Mouse (Mus musculus) hindbrain, postnatal 0 days (tissue): ENCODE data around the gene Gm37240. TPM values are rescaled to one million over a fixed set of nuclear protein-coding genes. Genes with fewer than 3 reads are reported as not detected.

Source experiments
- ATAC-seq: fragments of 200-750 bp; cut with Nextera tagmentation; 2 replicates; pipeline ENCODE4 v1.8.0; 2017; ENCODE audit warnings: mild to moderate bottlenecking, moderate TSS enrichment, moderate library complexity
- DNase-seq: peaks from one replicate; pipeline ENCODE4 v3.0.0-alpha.2; 2015; ENCODE audit warnings: low spot score
- H3K27ac ChIP-seq: fragments of 300-500 bp; sonication (generic); 2 replicates; pipeline ENCODE4 v1.5.1; 2014; ENCODE audit warnings: mild to moderate bottlenecking
- H3K27me3 ChIP-seq: fragments of 300-500 bp; sonication (generic); 2 replicates; pipeline ENCODE4 v1.6.1; 2014; ENCODE audit warnings: low read length, mixed read lengths; ENCODE audit not compliant: insufficient read depth
- H3K36me3 ChIP-seq: fragments of 300-500 bp; sonication (generic); 2 replicates; pipeline ENCODE4 v1.6.1; 2014; ENCODE audit warnings: low read length, mixed read lengths; ENCODE audit not compliant: insufficient read depth
- H3K4me1 ChIP-seq: fragments of 300-500 bp; sonication (generic); 2 replicates; pipeline ENCODE4 v1.6.1; 2014; ENCODE audit warnings: antibody characterized with exemption, low read length, mixed read lengths; ENCODE audit not compliant: insufficient read depth
- H3K4me2 ChIP-seq: fragments of 300-500 bp; sonication (generic); 2 replicates; pipeline ENCODE4 v1.6.1; 2014; ENCODE audit warnings: low read depth, mild to moderate bottlenecking, low read length, moderate library complexity, mixed read lengths
- H3K4me3 ChIP-seq: fragments of 300-500 bp; sonication (generic); 2 replicates; pipeline ENCODE4 v1.5.1; 2014; ENCODE audit warnings: low read length
- H3K9ac ChIP-seq: fragments of 300-500 bp; sonication (generic); replicated peaks from 2 replicates; pipeline ENCODE4 v1.6.1; 2014; ENCODE audit warnings: mild to moderate bottlenecking, low read length, moderate library complexity, mixed read lengths
- H3K9me3 ChIP-seq: fragments of 300-500 bp; sonication (generic); 2 replicates; pipeline ENCODE4 v1.6.1; 2016; ENCODE audit warnings: low read length, mixed read lengths
- CTCF ChIP-seq: IDR thresholded peaks from 2 replicates; pipeline ENCODE4 v1.5.1; 2016; ENCODE audit warnings: antibody characterized with exemption, control low read depth, low read depth
- WGBS: fragments of 180-500 bp; shearing (Covaris S2); extraction: QIAGEN DNeasy Blood & Tissue Kit; methylation state at CpG from one replicate; pipeline ENCODE4 v1.1.7; 2014; 5-methylcytosine and 5-hydroxymethylcytosine counted together
- polyA plus RNA-seq: library from polyadenylated mRNA; unstranded; fragments of >200 nt; fragmentation: Nextera tagmentation; extraction: Ambion mirVana; gene quantifications from 2 replicates; pipeline ENCODE4 v1.2.1, GENCODE M21; 2015
- total RNA-seq: library from RNA; depleted of rRNA; stranded (reverse); fragments of >200 nt; gene quantifications from 2 replicates; pipeline ENCODE4 v1.2.3, GENCODE M21; 2014

Gene Gm37240
- total and polyA plus RNA-seq, 2 experiments from 2014 or later = 1.5 TPM; not detected in 1

DNA sequence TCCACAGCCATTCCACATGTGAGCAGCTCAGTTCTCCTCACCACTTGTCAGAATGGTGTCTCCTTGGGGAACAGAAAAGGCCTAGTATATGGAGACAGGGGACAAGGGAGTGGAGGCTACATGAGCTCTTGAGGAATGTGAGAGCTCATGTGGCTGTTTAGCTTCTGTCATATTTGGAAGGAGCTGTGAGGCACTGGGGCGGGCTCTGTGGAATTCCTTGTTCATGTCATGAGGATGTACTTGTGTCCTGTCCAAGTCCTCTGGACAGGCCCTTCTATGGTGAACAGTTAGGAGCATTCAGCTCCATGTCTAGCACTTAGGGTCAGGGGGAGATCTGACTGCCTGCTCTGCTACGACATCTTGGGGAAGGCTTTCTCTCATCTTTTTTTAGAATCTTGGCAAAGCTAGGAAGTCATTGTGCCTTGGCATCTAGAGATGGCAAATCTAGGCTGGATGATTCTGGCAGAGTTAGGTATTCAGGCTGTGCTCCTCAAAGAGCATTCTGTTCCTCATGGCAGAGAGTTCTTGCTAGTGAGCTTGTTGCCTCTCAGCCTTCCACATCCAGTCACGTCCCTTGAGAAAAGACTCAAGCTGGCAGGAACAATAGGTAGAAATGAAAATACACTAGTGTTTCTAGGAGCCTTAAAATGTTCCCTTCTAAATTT lies 297.1 kb downstream of the Gm37240 start:
- DNase-seq = no peak
- no peak for ATAC-seq
- WGBS = 82% methylated on average over 3 of the region's 3 CpGs
- no peak for TF ChIP-seq CTCF
- Histone ChIP-seq H3K4me3 (no peak overlapping the region), H3K4me2 (no peak overlapping the region), H3K27ac (no peak overlapping the region), H3K9me3 (no peaks in the 10 kb centered on the region), H3K9ac (no peak overlapping the region), H3K4me1 (no peaks in the 10 kb centered on the region), H3K27me3 (no peaks in the 10 kb centered on the region), H3K36me3 (no peaks in the 10 kb centered on the region)

DNA sequence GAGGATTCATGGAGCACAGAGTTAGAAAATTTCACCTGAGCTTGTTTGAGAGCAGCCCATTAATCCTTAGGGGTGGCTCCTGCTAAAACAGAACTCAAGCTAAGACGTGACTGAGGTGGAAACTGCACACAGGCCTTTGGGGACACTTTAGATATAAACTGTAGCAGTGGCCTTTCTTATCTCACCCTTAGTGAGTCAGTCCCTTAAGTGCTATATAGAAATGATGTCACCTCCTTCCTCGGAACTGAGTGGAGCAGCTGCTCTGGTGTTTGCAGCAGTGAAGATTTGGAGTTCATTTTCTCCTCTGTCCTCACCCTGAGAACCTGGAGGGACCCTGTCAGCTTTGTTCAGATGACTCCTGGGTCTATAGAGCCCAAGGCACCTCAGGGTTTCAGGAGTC lies 298.6 kb downstream of the Gm37240 start:
- Histone ChIP-seq H3K4me3 (no peak overlapping the region), H3K9ac (no peak overlapping the region), H3K36me3 (no peaks in the 10 kb centered on the region; the same call in 1 of the 2 replicates), H3K4me1 (no peaks in the 10 kb centered on the region), H3K9me3 (no peaks in the 10 kb centered on the region), H3K27ac (no peak overlapping the region), H3K27me3 (no peaks in the 10 kb centered on the region), H3K4me2 (no peak overlapping the region)
- no peak for ATAC-seq
- WGBS = 60% methylated on average over 2 of the region's 2 CpGs
- no peak for TF ChIP-seq CTCF
- no peak for DNase-seq

DNA sequence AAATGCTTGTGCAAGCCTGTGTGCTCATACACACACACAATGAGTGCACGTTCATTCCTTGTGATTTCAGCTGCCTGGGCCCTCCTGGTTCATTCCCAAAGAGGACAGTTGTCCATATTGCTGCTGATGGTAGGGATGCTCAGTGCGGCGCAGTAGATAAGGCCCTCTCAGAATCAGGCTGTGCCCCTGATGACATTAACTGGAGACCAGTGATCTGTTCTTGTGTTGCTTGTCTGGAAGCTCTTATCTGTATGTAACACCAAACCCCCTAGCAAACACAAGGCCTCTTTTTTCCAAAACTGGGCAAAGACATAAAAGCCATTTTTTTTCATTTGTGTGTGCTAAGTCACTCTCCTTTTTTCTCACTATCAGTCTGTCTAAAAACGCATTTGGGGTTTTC lies 302.4 kb downstream of the Gm37240 start:
- H3K27me3 ChIP-seq = no peaks in the 10 kb centered on the region
- no peak overlapping the region for H3K4me2 ChIP-seq
- WGBS = 92% methylated on average over 4 of the region's 4 CpGs
- no peak for TF ChIP-seq CTCF
- H3K4me3 ChIP-seq = no peak overlapping the region
- no peak overlapping the region for H3K27ac ChIP-seq
- no peak for ATAC-seq
- no peak overlapping the region for H3K9ac ChIP-seq
- H3K9me3 ChIP-seq = no peaks in the 10 kb centered on the region
- no peak for DNase-seq
- H3K36me3 ChIP-seq = no peaks in the 10 kb centered on the region; the same call in 1 of the 2 replicates
- H3K4me1 ChIP-seq = no peaks in the 10 kb centered on the region

DNA sequence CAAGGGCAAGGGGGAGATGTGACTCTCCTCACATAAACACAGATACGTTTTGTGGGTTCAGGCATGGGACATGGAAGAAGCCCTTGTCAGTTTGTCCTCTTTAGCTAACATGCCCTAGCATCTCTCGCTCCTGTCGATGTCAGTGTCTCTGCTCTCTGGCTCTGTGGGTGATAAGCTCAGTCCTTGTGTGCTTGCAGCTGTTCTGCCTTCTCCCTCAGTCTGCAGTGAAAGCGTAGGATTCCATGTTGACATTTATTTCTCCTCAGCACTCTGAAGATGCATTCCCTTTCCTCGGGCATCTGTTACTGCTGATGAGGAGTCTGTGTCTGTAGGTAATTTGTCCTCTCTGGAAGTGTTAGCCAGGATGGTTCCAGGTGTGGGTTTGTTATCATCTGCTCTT lies 304.1 kb downstream of the Gm37240 start:
- Histone ChIP-seq H3K9ac (no peak overlapping the region), H3K4me3 (no peak overlapping the region), H3K36me3 (no peaks in the 10 kb centered on the region; the same call in 1 of the 2 replicates), H3K4me2 (no peak overlapping the region), H3K4me1 (no peaks in the 10 kb centered on the region), H3K27me3 (no peaks in the 10 kb centered on the region), H3K9me3 (no peaks in the 10 kb centered on the region), H3K27ac (no peak overlapping the region)
- WGBS = 89% methylated on average over 5 of the region's 5 CpGs
- ATAC-seq = no peak
- no peak for TF ChIP-seq CTCF
- DNase-seq = no peak

DNA sequence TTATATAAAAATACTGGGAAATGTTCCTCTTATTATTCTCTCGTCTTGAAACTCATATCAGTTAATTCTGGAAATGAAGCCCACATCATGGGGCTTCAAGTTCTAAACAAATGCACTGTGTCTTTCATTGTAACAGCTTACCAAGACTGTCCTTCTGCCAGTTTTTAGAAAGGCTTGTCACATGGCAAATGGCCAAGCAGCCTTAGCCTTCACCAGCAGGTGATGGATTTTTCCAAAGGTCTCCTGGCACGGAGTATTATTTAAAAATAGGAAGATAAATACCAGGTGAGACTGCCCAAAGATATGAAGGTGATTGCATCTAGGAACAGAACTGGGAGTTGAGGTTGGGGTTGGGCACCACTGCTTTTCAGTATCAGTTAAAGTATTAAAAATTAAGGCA lies 304.6 kb downstream of the Gm37240 start:
- Histone ChIP-seq H3K27ac (no peak overlapping the region), H3K9me3 (no peaks in the 10 kb centered on the region), H3K27me3 (no peaks in the 10 kb centered on the region), H3K4me1 (no peaks in the 10 kb centered on the region), H3K4me3 (no peak overlapping the region), H3K9ac (no peak overlapping the region), H3K36me3 (no peaks in the 10 kb centered on the region; the same call in 1 of the 2 replicates), H3K4me2 (no peak overlapping the region)
- TF ChIP-seq CTCF = no peak
- 72% methylated on average over 2 of the region's 2 CpGs for WGBS
- DNase-seq (no peak), ATAC-seq (no peak)

DNA sequence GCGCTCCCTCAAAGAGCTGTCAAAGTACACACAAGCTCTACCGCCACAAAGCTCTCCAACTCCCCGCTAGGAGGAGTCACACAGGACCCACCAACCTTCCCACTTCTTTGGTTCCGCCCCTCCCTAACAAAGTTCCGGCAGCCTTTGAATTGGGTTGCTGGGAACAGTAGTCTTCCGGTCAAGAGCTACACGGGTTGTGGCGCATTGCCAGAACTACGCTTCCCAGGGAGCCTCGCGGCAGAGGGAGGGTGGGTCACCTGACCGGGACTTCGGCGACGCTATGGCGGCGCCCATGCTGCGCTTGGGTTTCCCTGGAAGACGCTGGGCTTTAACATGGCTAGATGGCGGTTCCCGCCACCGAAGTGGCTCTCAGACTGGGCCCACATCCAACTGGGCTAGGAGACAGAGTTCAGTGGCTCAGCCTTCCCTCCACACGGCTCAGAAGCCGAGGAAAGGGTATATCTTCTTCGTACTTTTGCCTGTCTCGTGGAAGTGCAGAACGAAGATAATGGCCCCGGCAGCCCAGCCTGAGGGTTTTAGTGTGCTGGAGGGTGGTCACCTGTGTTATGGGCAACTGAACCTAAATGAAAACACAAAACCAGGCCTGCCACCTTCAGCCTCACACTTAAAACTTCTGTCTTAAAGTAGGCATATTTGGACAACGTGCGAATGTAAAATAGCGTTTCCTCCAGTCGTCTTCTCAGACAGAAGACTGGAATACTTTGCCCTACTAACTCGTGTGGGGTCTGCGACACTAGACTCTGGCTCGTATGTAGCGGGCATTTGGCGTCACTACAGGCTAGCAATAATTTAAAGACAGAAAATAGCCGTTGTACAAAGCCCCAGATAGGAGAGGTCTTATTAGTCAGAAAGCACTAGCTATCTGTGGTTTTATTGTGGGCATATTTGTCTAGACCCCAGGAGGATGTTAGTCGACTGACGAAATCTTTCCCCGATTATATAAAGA lies 313.2 kb downstream of the Gm37240 start, which contains the start of gene Gatb:
Gatb (plus strand) TSS at position 256 of the 967 bp plus-strand sequence.
- 2% methylated on average over 41 of the region's 41 CpGs for WGBS
- Histone ChIP-seq H3K4me2 (peak within 1 kb of the TSS; percentile 78), H3K9me3 (no peaks in the 10 kb centered on the region), H3K9ac (peak within 1 kb of the TSS; percentile 76), H3K4me1 (no peaks in the 10 kb centered on the region), H3K27ac (peak within 1 kb of the TSS; percentile 94), H3K4me3 (peak within 1 kb of the TSS; percentile 68), H3K36me3 (no peaks in the 10 kb centered on the region), H3K27me3 (no peaks in the 10 kb centered on the region)
- ATAC-seq (peak; percentile 99), DNase-seq (peak; percentile 100)
- TF ChIP-seq CTCF = peak; percentile 85
